ENCODE assay signal across 13 mouse cellular contexts in the genomic region with DNA sequence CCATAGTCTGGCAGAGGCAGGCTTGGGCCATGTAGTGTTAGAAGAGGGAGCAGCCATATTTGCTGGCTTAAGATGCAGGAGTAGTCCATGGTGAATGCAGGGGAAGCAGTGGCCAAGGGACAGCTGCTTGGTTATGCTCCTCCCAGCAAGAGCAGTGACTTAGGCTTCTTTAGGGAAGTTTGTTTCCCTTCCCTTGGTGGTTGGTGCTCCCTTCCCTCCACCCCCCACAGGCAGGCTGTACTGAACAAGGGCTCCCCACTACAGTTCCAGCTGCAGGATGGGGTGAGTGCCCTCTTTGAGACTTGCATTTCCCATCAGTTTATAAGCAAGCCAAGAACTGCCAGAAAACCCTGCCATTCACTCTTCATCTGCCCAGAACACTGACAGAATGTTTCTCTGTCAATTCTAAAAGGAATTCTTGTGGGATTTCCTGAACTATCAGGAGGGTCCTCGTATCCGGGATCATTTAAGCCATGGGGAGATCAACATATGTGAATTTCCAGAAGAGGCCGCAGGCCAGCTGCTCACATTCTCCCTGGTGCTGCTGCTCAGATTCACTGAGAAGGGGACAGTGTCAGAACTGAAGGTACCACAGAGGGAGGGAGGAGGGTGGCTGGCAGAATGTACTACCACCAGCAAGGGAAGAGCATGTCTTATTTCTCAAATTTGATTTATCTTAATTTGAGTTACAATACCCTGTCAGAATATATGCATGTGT. TPM values are rescaled to one million over a fixed set of nuclear protein-coding genes. Genes with fewer than 3 reads are reported as not detected.
DNase-seq lines count a peak whose midpoint lies in the region; ATAC-seq and TF ChIP-seq lines count a peak whose summit lies in the region.
"Not testable (repeated sequence)": the region's sequence is repeated elsewhere in the genome, so short reads cannot be mapped to it uniquely, and the experiment has no call there.
"Had no signal": no experiment of that assay in that cellular context is flagged by ENCODE, and none has a peak within 500 bp of the region (broad histone marks: within the 10 kb centered on the region; RNA-seq: fewer than 3 reads in every experiment).

No protein-coding gene starts in this region.

- intact Hi-C loops in heart, postnatal 36 days (cut with DNase I), result not testable (repeated sequence)

- TF ChIP-seq CTCF in G1E (IDR thresholded peaks at IDR 0.05; ENCODE audit: low read depth, low read length), result not testable (repeated sequence)

- WGBS in liver, embryonic 16.5 days (ENCODE audit: insufficient replicate concordance), result 83% methylated on average over 3 of the region's 3 CpGs

- H3K9me3 ChIP-seq in G1E (replicated peaks); liver, embryonic 16.5 days (replicated peaks; ENCODE audit: control insufficient read depth, low read length): not testable (repeated sequence)

- 0 out of 2 replicates have a peak overlapping the region, but pooled peaks have one; percentile 30 for H3K4me2 ChIP-seq in liver, embryonic 16.5 days (ENCODE audit: low read depth, low read length)

- peak overlapping the region; percentile 42; the same call in 1 of the 2 replicates for H3K4me3 ChIP-seq in G1E (ENCODE audit: low read depth, low read length)
- H3K4me3 ChIP-seq in liver, embryonic 16.5 days (ENCODE audit: low read depth, low read length), result not testable (repeated sequence)

- ATAC-seq in G1E (ENCODE audit: extremely low read depth, insufficient number of reproducible peaks, low FRiP score, poor library complexity, severe bottlenecking), result peak; percentile 42
- not testable (repeated sequence) for ATAC-seq in liver, embryonic 16.5 days (ENCODE audit: low read depth)

- DNase-seq in G1E (ENCODE audit: low spot score), result not testable (repeated sequence)
- DNase-seq in cerebellum, adult 8-10 months, result peak; percentile 7
- peak; percentile 15 for DNase-seq in gastrocnemius, adult 18-20 months (ENCODE audit: low spot score)
- peak; percentile 16 to 29 for DNase-seq in heart, postnatal 36 days
- DNase-seq in layer of hippocampus, postnatal 10 days (ENCODE audit: low spot score in 2 of 2), result peak; percentile 23 to 30
- peak; percentile 1 for DNase-seq in ovary, postnatal 10 days (ENCODE audit: low spot score)
- peak; percentile 35 for DNase-seq in testis, postnatal 10 days (ENCODE audit: low spot score)

- H3K36me3 ChIP-seq in G1E (replicated peaks); liver, embryonic 16.5 days (ENCODE audit: control insufficient read depth, insufficient read depth): not testable (repeated sequence)

- H3K9ac ChIP-seq in liver, embryonic 16.5 days (ENCODE audit: low read depth, low read length), result not testable (repeated sequence)

- peak overlapping the region; percentile 68 for H3K27ac ChIP-seq in liver, embryonic 16.5 days (ENCODE audit: low read length)

- not testable (repeated sequence) for H3K27me3 ChIP-seq in G1E (ENCODE audit: insufficient read depth, low read length); liver, embryonic 16.5 days (ENCODE audit: control insufficient read depth, insufficient read depth, low read depth, low read length)

- H3K4me1 ChIP-seq in G1E (ENCODE audit: insufficient read depth, low read depth, low read length); liver, embryonic 16.5 days (ENCODE audit: control insufficient read depth, low read depth, low read length): not testable (repeated sequence)

RNA-seq across cellular contexts. Expression of a gene that starts 11.7 kb away (rescaled TPM):
- total RNA-seq in G1E (2014; fragmentation: Nextera tagmentation), result 10.3 and 12.2 TPM in 2 replicates
- 13.9 and 15.1 TPM in 2 replicates for total RNA-seq in G1E (2017)
- polyA plus RNA-seq in G1E (2012), result 0.41 and 1.3 TPM in 2 replicates
- 1 to 10 TPM; 1.9 to 2.3 TPM for total RNA-seq in gastrocnemius, adult 18-20 months (2021)
- 1 to 10 TPM; 1.0 to 2.6 TPM for total RNA-seq in heart, postnatal 36 days (2021)
- 1 to 10 TPM; 5.0 to 5.2 TPM for total RNA-seq in layer of hippocampus, postnatal 10 days (2021)
- 3.4 and 3.6 TPM in 2 replicates for polyA plus RNA-seq in liver, embryonic 16.5 days (2015; fragmentation: Nextera tagmentation; extraction: Ambion mirVana)

RNA-seq across cellular contexts. Expression of a gene that starts 19.3 kb away (rescaled TPM):
- total RNA-seq in G1E (2014; fragmentation: Nextera tagmentation) (265 and 268 TPM in 2 replicates), G1E (2017) (133 and 138 TPM in 2 replicates)
- 1.3 and 2.2 TPM in 2 replicates for polyA plus RNA-seq in G1E (2012)
- 10 to 100 TPM; 13.1 to 18.7 TPM for total RNA-seq in gastrocnemius, adult 18-20 months (2021)
- total RNA-seq in heart, postnatal 36 days (2021), result 10 to 100 TPM; 25.7 to 26.4 TPM
- total RNA-seq in layer of hippocampus, postnatal 10 days (2021), result 10 to 100 TPM; 46.4 to 56.9 TPM
- polyA plus RNA-seq in liver, embryonic 16.5 days (2015; fragmentation: Nextera tagmentation; extraction: Ambion mirVana), result 26.8 and 27.5 TPM in 2 replicates

RNA-seq across cellular contexts. Expression of a gene that starts 19.6 kb away (rescaled TPM):
- total RNA-seq in G1E (2014; fragmentation: Nextera tagmentation) (not detected in 2 replicates), G1E (2017) (1.7 and 4.2 TPM in 2 replicates)
- 0.62 and 5.1 TPM in 2 replicates for polyA plus RNA-seq in G1E (2012)
- total RNA-seq in gastrocnemius, adult 18-20 months (2021), result not detected
- not detected for total RNA-seq in heart, postnatal 36 days (2021)
- 1 to 10 TPM; 2.0 to 2.6 TPM for total RNA-seq in layer of hippocampus, postnatal 10 days (2021)
- 1.5 and 4.6 TPM in 2 replicates for polyA plus RNA-seq in liver, embryonic 16.5 days (2015; fragmentation: Nextera tagmentation; extraction: Ambion mirVana)
- polyA plus RNA-seq: forebrain, embryonic 15.5 days; hindbrain, embryonic 13.5 days; large intestine, adult 2 months; stomach, embryonic 14.5 days had no signal

RNA-seq across cellular contexts. Expression of a gene that starts 19.7 kb away (rescaled TPM):
- total RNA-seq in G1E (2014; fragmentation: Nextera tagmentation) (49.1 and 59.8 TPM in 2 replicates), G1E (2017) (24.9 and 31.0 TPM in 2 replicates)
- polyA plus RNA-seq in G1E (2012), result 2.3 and 2.7 TPM in 2 replicates
- under 1 TPM; 0.57 to 0.98 TPM for total RNA-seq in gastrocnemius, adult 18-20 months (2021)
- 1 to 10 TPM; 1.2 to 1.4 TPM for total RNA-seq in heart, postnatal 36 days (2021)
- 1 to 10 TPM; 6.0 to 7.5 TPM for total RNA-seq in layer of hippocampus, postnatal 10 days (2021)
- 1.7 and 2.7 TPM in 2 replicates for polyA plus RNA-seq in liver, embryonic 16.5 days (2015; fragmentation: Nextera tagmentation; extraction: Ambion mirVana)

RNA-seq across cellular contexts. Expression of a gene that starts 43.1 kb away (rescaled TPM):
- total RNA-seq in G1E (2014; fragmentation: Nextera tagmentation) (2.5 and 12.2 TPM in 2 replicates), G1E (2017) (0.27 and 2.4 TPM in 2 replicates)
- 7.0 and 9.5 TPM in 2 replicates for polyA plus RNA-seq in G1E (2012)
- total RNA-seq in gastrocnemius, adult 18-20 months (2021), result not detected
- not detected for total RNA-seq in heart, postnatal 36 days (2021)
- not detected for total RNA-seq in layer of hippocampus, postnatal 10 days (2021)
- polyA plus RNA-seq in liver, embryonic 16.5 days (2015; fragmentation: Nextera tagmentation; extraction: Ambion mirVana), result 0.14 and 0.74 TPM in 2 replicates
- polyA plus RNA-seq: large intestine, adult 2 months; neural tube, embryonic 13.5 days had no signal
